Mouse (Mus musculus) liver, embryonic 13.5 days (tissue): ENCODE results near the gene Ppp1r9a. TPM values are rescaled to one million over a fixed set of nuclear protein-coding genes. Genes with fewer than 3 reads are reported as not detected.
A peak's percentile ranks its signal among the peaks of the same experiment; 100 is the strongest.
"Not testable (repeated sequence)": the region's sequence is repeated elsewhere in the genome, so short reads cannot be mapped to it uniquely, and the experiment has no call there.

Experiments
- ATAC-seq: fragments of 200-750 bp; cut with Nextera tagmentation; 2 replicates; pipeline ENCODE4 v1.8.0; 2017; ENCODE audit warnings: low read depth, mild to moderate bottlenecking, moderate number of reproducible peaks, moderate library complexity
- DNase-seq: peaks from one replicate; pipeline ENCODE4 v3.0.0; 2022
- H3K27ac ChIP-seq: fragments of 300-500 bp; sonication (generic); 2 replicates; pipeline ENCODE4 v1.5.1; 2015; ENCODE audit warnings: moderate library complexity, mild to moderate bottlenecking, inconsistent platforms
- H3K27me3 ChIP-seq: fragments of 300-500 bp; sonication (generic); 2 replicates; pipeline ENCODE4 v1.6.1; 2015; ENCODE audit warnings: mild to moderate bottlenecking, inconsistent platforms
- H3K36me3 ChIP-seq: fragments of 300-500 bp; sonication (generic); 2 replicates; pipeline ENCODE4 v1.6.1; 2015; ENCODE audit warnings: mild to moderate bottlenecking, inconsistent platforms
- H3K4me1 ChIP-seq: fragments of 300-500 bp; sonication (generic); replicated peaks from 2 replicates; pipeline ENCODE4 v1.6.1; 2015; ENCODE audit warnings: inconsistent platforms
- H3K4me2 ChIP-seq: fragments of 300-500 bp; sonication (generic); 2 replicates; pipeline ENCODE4 v1.6.1; 2015; ENCODE audit warnings: inconsistent platforms, mild to moderate bottlenecking, moderate library complexity
- H3K4me3 ChIP-seq: fragments of 300-500 bp; sonication (generic); replicated peaks from 2 replicates; pipeline ENCODE4 v1.5.1; 2015; ENCODE audit warnings: mild to moderate bottlenecking, inconsistent platforms
- H3K9ac ChIP-seq: fragments of 300-500 bp; sonication (generic); 2 replicates; pipeline ENCODE4 v1.6.1; 2015; ENCODE audit warnings: mild to moderate bottlenecking, inconsistent platforms
- H3K9me3 ChIP-seq: fragments of 300-500 bp; sonication (generic); replicated peaks from 2 replicates; pipeline ENCODE4 v1.6.1; 2016; ENCODE audit warnings: inconsistent platforms
- WGBS: fragments of 180-500 bp; shearing (Covaris S2); methylation state at CpG from one replicate; pipeline ENCODE4 v1.1.7; 2015; ENCODE audit not compliant: insufficient replicate concordance; 5-methylcytosine and 5-hydroxymethylcytosine counted together
- polyA plus RNA-seq: library from polyadenylated mRNA; unstranded; fragments of >200 nt; fragmentation: Nextera tagmentation; extraction: Ambion mirVana; gene quantifications from 2 replicates; pipeline ENCODE4 v1.2.1, GENCODE M21; 2015

Gene Ppp1r9a
- polyA plus RNA-seq, 1 experiment from 2014 or later = 3.6 TPM

- Histone ChIP-seq H3K4me1 (no peaks in the 10 kb centered on the region), H3K36me3 (peaks cover 5% of the 10 kb centered on the region), H3K4me2 (no peak overlapping the region), H3K27me3 (no peaks in the 10 kb centered on the region), H3K9ac (no peak overlapping the region), H3K9me3 (no peaks in the 10 kb centered on the region), H3K27ac (no peak overlapping the region), H3K4me3 (no peak overlapping the region)
- DNase-seq = no peak
- WGBS = 57% methylated on average over 5 of the region's 5 CpGs
- ATAC-seq = no peak
Measured at GRCm38 (mm10) chr6:4918470-4918869, 15.8 kb downstream of the Ppp1r9a start.

DNA sequence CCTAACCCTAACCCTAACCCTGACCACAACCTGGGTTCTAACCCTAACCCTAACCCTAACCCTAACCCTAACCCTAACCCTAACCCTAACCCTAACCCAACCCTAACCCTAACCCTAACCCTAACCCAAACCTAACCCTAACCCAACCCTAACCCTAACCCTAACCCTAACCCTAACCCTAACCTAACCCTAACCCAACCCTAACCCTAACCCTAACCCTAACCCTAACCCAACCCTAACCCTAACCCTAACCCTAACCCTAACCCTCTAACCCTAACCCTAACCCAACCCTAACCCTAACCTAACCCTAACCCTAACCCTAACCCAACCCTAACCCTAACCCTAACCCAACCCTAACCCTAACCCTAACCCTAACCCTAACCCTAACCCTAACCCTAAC, 21.1 kb downstream of the Ppp1r9a start:
- not testable (repeated sequence) for H3K27me3 ChIP-seq, H3K4me1 ChIP-seq, DNase-seq, H3K4me2 ChIP-seq, H3K9ac ChIP-seq, H3K27ac ChIP-seq, H3K9me3 ChIP-seq, H3K4me3 ChIP-seq, H3K36me3 ChIP-seq
- peak; percentile 74 for ATAC-seq

DNA sequence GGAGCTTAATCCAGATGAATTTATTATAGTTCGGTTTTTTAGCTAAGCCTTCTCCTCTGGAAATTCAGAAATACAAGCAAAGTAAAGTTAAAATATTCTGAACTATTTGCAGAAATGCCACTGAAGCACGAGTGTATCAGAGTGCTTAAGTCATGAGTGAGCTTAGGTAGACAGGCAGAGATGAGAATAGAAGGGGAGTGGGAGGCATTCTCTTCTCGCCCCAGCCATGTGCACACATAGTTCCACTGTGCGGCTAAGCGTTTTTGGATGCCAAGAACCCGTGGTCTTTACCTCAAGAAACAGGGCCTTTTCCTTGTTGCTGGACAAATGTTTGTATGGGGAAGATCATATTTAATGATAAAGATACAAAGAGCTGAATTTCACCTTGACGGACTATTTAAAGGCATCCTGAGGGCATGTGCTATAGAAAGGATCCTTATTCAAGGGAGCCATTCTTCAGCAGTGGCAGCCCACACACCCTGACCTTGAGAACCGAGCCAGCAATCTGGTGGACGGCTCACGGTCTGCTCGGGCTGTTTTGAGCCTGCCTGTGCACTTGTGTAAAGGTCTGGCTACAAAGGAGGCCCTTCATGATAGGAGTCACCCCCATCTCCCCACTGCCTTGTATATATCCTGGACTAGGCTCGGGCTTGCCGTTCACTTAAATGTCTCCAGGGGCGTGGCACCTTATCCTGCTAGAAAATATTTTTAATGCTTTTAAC, 23.4 kb downstream of the Ppp1r9a start:
- H3K36me3 ChIP-seq = no peaks in the 10 kb centered on the region
- no peak overlapping the region for H3K4me3 ChIP-seq
- H3K27me3 ChIP-seq = no peaks in the 10 kb centered on the region
- no peak for DNase-seq
- ATAC-seq = no peak
- no peak overlapping the region for H3K9ac ChIP-seq
- no peak overlapping the region for H3K27ac ChIP-seq
- WGBS = 67% methylated on average over 14 of the region's 14 CpGs
- no peaks in the 10 kb centered on the region for H3K9me3 ChIP-seq
- no peak overlapping the region for H3K4me2 ChIP-seq
- no peaks in the 10 kb centered on the region for H3K4me1 ChIP-seq

GRCm38 (mm10) chr6:4930321-4930720, 27.6 kb downstream of the Ppp1r9a start:
- no peak overlapping the region for H3K27ac ChIP-seq
- no peak overlapping the region for H3K4me2 ChIP-seq
- H3K4me1 ChIP-seq = no peaks in the 10 kb centered on the region
- ATAC-seq = no peak
- no peak overlapping the region for H3K9ac ChIP-seq
- 59% methylated on average over 3 of the region's 3 CpGs for WGBS
- no peak for DNase-seq
- H3K4me3 ChIP-seq = no peak overlapping the region
- H3K27me3 ChIP-seq = no peaks in the 10 kb centered on the region
- H3K36me3 ChIP-seq = no peaks in the 10 kb centered on the region
- no peaks in the 10 kb centered on the region for H3K9me3 ChIP-seq

DNA sequence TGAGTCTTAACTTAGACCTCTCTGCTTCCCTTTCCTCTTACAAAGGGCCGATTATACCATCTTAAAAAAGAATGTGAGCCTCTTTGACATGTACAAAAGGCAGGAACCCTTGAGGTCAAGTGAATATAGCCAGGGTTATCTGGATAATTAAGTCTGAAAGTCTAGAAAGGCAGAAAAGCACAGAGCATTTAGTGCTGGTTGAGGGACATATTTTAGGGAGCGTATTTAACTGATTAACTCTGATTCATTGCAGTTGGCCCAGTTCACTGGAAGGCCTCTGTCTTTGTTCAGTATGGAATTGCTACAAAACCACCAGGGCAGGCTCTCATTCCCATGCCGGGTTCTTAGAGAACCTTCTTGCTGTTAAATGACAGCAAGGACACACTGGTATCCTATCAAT, 36.2 kb downstream of the Ppp1r9a start:
- Histone ChIP-seq H3K27me3 (no peaks in the 10 kb centered on the region), H3K27ac (no peak overlapping the region), H3K9ac (no peak overlapping the region), H3K9me3 (no peaks in the 10 kb centered on the region), H3K36me3 (no peaks in the 10 kb centered on the region), H3K4me3 (no peak overlapping the region), H3K4me1 (peaks cover 4% of the 10 kb centered on the region), H3K4me2 (no peak overlapping the region)
- no peak for ATAC-seq
- WGBS = 61% methylated on average over 3 of the region's 3 CpGs
- DNase-seq = no peak

- Histone ChIP-seq H3K9ac (no peak overlapping the region), H3K36me3 (no peaks in the 10 kb centered on the region), H3K27ac (no peak overlapping the region), H3K27me3 (no peaks in the 10 kb centered on the region), H3K4me3 (no peak overlapping the region), H3K4me1 (peaks cover 4% of the 10 kb centered on the region), H3K9me3 (no peaks in the 10 kb centered on the region), H3K4me2 (no peak overlapping the region)
- WGBS = 82% methylated on average over 6 of the region's 6 CpGs
- DNase-seq (no peak), ATAC-seq (no peak)
Measured at GRCm38 (mm10) chr6:4940086-4940485, 37.4 kb downstream of the Ppp1r9a start.

GRCm38 (mm10) chr6:4940639-4941038, 37.9 kb downstream of the Ppp1r9a start:
- H3K4me1 ChIP-seq = peaks cover 4% of the 10 kb centered on the region
- no peaks in the 10 kb centered on the region for H3K36me3 ChIP-seq
- H3K4me2 ChIP-seq = no peak overlapping the region
- DNase-seq = no peak
- H3K9ac ChIP-seq = no peak overlapping the region
- no peaks in the 10 kb centered on the region for H3K9me3 ChIP-seq
- no peak overlapping the region for H3K4me3 ChIP-seq
- no peak overlapping the region for H3K27ac ChIP-seq
- WGBS = 76% methylated on average over 9 of the region's 9 CpGs
- H3K27me3 ChIP-seq = no peaks in the 10 kb centered on the region
- ATAC-seq = no peak

- H3K4me2 ChIP-seq = no peak overlapping the region
- DNase-seq = no peak
- H3K4me3 ChIP-seq = no peak overlapping the region
- peaks cover 17% of the 10 kb centered on the region for H3K4me1 ChIP-seq
- H3K27ac ChIP-seq = no peak overlapping the region
- ATAC-seq = no peak
- no peaks in the 10 kb centered on the region for H3K27me3 ChIP-seq
- H3K36me3 ChIP-seq = no peaks in the 10 kb centered on the region
- 67% methylated on average over 2 of the region's 2 CpGs for WGBS
- no peak overlapping the region for H3K9ac ChIP-seq
- no peaks in the 10 kb centered on the region for H3K9me3 ChIP-seq
Measured at GRCm38 (mm10) chr6:4943821-4944220, 41.1 kb downstream of the Ppp1r9a start.

DNA sequence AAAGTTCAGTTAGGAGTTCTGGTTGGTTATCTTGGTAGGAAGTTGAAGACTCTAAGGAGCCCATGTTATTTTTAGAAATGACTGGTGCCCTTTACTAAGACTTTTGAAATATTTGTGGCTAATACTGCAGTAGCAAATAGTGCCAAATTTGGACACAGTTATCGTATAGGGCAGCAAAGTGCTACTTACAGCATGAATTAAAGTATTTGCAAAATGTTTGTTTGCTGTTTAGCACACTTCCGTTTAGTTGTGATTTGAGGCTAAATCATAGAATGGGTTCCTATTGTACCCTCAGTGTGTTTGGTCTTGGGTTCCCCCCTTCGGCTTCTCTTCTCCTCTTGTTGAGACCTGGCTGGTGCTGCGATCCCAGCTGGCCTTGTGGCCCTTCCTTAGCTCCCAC, 45.3 kb downstream of the Ppp1r9a start:
- H3K4me1 ChIP-seq = peaks cover 31% of the 10 kb centered on the region
- 47% methylated on average over 4 of the region's 4 CpGs for WGBS
- 0 out of 2 replicates have a peak overlapping the region, but pooled peaks have one; percentile 12 for H3K27ac ChIP-seq
- ATAC-seq = no peak
- no peak overlapping the region for H3K4me3 ChIP-seq
- H3K9ac ChIP-seq = no peak overlapping the region
- no peak for DNase-seq
- no peaks in the 10 kb centered on the region for H3K9me3 ChIP-seq
- H3K27me3 ChIP-seq = no peaks in the 10 kb centered on the region
- no peak overlapping the region for H3K4me2 ChIP-seq
- H3K36me3 ChIP-seq = no peaks in the 10 kb centered on the region

DNA sequence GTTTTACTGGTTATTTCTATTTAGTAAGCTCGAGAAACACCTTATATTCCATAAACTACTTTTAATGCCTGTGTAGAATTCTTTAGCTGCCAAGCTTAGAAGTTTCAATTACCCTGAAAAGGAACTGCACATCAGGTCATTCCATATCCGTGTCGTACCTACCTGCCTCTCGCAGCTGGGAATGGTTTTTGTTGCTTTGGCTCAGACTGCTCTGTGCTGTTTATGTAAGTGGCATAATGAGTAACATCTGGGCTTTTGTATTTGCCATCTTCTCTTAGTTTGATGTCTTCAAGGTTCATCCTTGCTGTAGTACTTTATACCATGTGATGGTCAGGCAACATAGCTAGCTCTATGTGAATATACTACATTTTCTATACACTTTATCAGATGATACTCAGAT, 47.0 kb downstream of the Ppp1r9a start:
- H3K9ac ChIP-seq = no peak overlapping the region
- no peaks in the 10 kb centered on the region for H3K27me3 ChIP-seq
- 76% methylated on average over 4 of the region's 4 CpGs for WGBS
- DNase-seq (no peak), ATAC-seq (no peak)
- H3K4me2 ChIP-seq = no peak overlapping the region
- no peak overlapping the region for H3K27ac ChIP-seq
- H3K4me1 ChIP-seq = peaks cover 30% of the 10 kb centered on the region
- no peaks in the 10 kb centered on the region for H3K9me3 ChIP-seq
- no peak overlapping the region for H3K4me3 ChIP-seq
- H3K36me3 ChIP-seq = no peaks in the 10 kb centered on the region

DNA sequence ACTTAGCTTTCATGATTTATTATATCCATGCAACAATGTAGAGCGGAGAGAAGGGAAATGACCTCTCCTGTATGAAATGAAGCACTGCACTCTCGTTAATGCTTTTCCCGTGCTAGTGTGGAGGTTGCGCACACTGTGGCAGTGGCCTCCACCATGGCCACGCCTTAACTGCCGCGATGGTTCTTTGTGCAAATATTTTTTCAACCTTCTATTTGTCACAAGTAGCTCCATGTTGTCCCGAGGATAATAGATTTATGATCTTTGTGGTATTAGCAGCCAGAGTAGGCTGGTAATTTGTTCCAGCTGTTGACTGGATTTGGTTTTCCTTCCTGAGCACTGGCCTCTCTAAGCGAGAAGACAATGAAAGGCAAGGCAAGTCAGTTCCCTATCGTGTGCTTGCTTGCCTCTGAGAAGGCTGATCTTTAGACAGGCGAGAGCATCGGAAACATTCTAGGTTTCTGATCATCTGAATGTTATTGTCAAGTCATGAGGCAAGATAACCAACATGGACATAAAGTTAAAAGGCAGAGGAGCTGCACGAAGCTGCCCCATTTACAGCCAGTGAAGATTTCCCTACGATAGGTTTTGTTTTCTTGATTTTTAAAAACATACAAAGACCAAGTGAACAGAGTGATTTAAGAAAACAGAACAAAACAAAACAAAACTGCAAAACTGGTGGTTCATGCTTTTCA, 50.5 kb downstream of the Ppp1r9a start:
- Histone ChIP-seq H3K9ac (no peak overlapping the region), H3K4me3 (no peak overlapping the region), H3K9me3 (no peaks in the 10 kb centered on the region), H3K27ac (no peak overlapping the region), H3K36me3 (no peaks in the 10 kb centered on the region), H3K4me2 (no peak overlapping the region), H3K4me1 (peaks cover 31% of the 10 kb centered on the region), H3K27me3 (no peaks in the 10 kb centered on the region)
- DNase-seq (no peak), ATAC-seq (no peak)
- 56% methylated on average over 14 of the region's 14 CpGs for WGBS

GRCm38 (mm10) chr6:4956651-4957050, 53.9 kb downstream of the Ppp1r9a start:
- ATAC-seq = no peak
- H3K9ac ChIP-seq = no peak overlapping the region
- no peaks in the 10 kb centered on the region for H3K27me3 ChIP-seq
- H3K4me2 ChIP-seq = no peak overlapping the region
- H3K27ac ChIP-seq = no peak overlapping the region
- H3K36me3 ChIP-seq = no peaks in the 10 kb centered on the region
- 48% methylated on average over 6 of the region's 6 CpGs for WGBS
- no peaks in the 10 kb centered on the region for H3K9me3 ChIP-seq
- H3K4me1 ChIP-seq = peaks cover 21% of the 10 kb centered on the region
- H3K4me3 ChIP-seq = no peak overlapping the region
- no peak for DNase-seq
